Mouse (Mus musculus): Measurements from ENCODE around the gene Rwdd2a.
A peak's percentile ranks its signal among the peaks of the same experiment; 100 is the strongest.

The Rwdd2a gene

DNA sequence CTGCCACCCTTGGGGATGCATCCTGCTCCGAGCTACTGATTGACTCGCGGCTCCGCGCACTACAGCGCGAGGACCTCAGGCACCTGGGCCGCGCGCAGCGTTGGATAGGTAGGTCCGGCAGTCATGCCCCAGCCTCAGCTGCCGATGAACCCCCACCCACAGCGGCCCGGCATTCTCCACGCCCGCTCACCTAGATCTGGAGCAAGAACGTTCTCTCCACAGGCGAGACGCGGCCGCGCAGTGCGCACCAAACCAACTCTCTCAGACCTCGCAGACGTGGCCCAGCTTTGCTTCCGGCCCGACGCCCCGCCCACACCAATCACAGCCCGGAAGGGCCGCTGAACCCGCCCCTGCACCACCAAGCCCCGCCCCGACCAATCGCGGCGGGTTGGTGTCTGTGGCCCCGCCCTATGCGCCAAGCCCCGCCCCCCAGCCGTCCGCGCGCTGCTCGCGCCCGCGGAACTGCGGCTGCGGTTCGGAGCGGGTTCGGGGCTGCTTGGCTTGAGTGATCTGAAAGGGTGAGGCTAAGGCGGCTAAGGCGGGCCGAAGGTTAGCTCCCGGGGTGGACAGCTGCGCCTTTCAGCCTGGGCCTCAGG is at the start of gene Rwdd2a, which contains the start of gene Pgm3:
Gene Rwdd2a (plus strand): TSS at position 452 of the 596 bp plus-strand sequence.
Gene Pgm3 (minus strand): TSS at position 303 of the 596 bp plus-strand sequence.
- DNase-seq (ENCODE audit: low spot score in 2 of 2), result peak; percentile 95 to 96

DNA sequence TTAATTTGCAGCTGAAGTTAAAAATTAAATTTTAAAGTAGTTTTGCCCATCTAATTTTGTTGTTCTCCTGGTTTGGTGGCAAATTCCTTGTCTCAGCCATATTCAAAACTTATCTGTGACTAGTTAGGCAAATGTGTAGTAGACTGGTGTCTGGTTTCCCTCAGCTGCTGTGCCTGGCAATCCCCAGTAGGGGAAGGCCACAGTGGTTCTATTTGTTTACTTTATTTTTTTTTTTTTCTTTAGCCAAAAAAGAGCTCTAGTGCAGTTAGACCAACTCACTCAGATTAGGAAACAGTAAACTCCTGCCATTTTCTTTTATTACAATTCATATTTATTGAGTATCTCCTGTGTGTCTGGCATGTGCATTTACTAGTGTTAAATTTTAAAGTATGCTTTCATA is 49.5 kb upstream of the Rwdd2a start:
- no peak for DNase-seq (ENCODE audit: low spot score in 2 of 2)

DNA sequence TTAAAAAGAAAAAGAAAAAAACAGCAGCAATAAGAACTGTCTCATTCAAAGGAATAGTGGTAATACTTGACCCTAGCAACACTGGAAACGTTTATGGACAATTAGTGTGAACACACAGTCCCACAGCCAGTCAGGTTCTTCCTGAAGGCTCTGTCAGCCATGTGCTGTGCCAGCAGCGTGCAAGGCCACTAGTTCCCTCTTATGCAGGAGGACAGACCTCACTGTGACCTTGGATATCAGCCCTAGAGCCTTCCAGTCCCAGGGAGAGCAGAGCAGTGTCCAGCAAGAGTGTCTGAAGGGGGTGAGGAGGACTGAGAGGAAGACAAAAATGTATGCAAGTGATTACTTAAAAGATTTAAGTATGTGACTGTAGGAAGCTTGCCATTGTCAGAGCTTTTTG is 46.2 kb upstream of the Rwdd2a start:
- no peak for DNase-seq (ENCODE audit: low spot score in 2 of 2)

DNA sequence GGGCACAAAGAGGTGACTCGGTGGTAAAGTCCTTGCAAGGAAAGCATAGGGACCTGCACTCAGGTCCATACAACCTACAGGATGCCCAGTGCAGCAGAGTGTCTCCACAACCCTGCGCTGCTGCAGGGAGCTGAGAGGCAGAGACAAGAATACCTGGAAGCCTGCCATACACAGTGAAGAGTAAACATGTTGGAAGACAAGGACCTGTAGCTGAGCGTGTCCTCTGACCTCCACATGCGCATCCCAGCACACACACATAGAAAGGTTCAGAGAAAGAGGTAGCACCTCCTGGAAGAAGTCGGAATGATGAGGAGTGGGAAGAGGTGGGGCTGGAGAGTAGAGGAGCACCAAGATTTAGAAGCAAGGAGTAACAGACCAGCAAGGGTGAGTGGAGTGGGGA is 37.7 kb upstream of the Rwdd2a start:
- no peak for DNase-seq (ENCODE audit: low spot score in 2 of 2)

DNA sequence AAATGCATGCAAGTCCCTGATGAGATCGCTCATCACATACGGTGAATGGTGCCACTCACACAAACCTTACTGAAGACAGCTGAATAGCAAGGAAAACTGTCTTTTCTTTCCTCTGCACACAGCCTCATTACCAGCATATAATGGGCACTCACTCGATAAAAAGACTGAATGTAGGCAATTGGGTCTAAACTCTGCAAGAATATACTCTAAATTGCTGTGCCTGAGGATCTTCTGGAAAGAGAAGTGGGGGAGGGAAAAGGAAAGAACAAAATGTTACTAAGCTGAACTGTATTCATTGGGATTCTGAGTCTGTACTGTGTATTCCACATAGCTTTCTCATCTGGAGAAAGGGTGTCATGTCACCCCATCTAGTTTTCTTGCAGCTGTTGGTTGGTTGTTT is 28.3 kb upstream of the Rwdd2a start:
- no peak for DNase-seq (ENCODE audit: low spot score in 2 of 2)

DNA sequence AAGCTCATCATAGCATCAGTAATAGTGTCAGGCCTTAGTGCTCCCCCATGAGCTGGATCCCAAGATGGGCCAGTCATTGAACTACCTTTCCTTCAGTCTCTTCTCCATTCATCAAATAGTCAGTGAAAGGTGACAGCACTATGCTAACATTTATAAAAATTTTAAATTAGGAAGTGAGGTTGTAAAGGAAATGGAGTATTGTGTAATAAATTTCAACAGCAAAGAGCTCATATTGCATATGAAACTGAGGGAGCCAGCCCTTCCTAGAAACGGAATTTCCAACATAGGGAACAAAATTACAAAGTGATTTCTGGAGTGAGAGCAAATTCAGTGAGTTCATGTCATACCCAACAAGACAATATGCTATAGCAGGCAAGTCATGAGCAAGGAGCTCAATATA is 27.2 kb upstream of the Rwdd2a start:
- no peak for DNase-seq (ENCODE audit: low spot score in 2 of 2)

DNA sequence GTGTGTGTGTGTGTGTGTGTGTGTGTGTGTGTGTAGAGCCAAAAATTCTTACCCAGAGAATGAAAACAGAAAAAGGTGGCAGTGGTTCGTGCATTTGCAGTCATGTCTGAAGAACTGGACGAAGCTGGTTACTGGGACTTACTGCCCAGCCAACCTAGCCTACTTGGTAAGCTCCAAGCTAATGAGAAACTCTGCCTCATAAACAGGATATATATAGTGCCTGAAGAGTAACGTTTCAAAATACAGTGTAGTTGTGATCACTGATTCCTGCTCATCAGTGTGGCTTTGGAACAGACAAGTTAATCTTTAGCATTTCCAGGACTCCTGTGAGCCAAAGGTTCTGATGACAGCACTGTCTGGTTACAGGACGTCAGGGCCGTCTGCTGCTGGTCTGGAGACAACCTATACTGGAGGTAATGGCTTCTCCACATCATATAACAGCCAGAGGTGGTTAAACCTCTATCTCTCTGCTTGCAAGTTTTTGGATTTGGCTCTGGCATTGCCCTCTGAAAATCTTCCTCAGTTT is 22.1 kb upstream of the Rwdd2a start:
- no peak for DNase-seq (ENCODE audit: low spot score in 2 of 2)

DNA sequence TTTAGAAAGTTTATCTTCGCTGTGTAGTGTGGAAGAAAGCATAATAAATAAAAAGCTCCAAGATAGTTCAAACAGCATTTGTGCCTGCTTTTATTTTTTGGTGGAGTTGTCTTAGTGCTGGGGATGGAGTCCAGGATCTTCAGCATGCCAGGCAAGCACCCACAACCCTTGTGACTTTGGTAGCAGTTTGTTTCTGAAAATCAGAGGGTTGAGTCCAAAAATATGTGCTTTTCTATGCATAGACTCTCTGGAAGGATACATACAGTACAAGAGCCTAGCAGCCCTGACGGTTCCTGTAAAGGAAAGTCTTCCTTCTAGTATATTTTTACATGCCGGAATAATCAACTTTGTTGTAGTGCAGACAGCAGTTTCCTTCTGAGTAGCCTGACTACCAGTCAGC is 21.1 kb upstream of the Rwdd2a start:
- DNase-seq (ENCODE audit: low spot score in 2 of 2), result no peak

DNA sequence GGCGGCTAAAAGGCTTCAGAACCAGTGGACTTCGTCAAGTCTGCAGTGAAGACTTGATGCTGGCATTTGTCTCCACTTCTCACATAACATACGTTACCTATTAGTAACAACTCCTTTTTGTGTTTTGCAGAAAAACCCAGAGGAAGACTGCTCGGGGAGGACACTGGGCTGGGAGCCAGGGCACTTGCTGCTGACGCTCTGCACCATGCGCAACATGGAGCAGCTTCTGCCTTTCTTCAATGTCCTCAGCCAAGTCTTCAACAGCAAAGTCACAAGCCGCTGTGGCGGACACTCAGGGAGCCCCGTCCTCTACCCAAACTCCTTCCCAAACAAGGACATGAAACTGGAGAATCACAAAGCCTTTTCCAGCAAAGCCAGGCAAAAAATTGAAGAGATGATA is 17.9 kb upstream of the Rwdd2a start:
- no peak for DNase-seq (ENCODE audit: low spot score in 2 of 2)

DNA sequence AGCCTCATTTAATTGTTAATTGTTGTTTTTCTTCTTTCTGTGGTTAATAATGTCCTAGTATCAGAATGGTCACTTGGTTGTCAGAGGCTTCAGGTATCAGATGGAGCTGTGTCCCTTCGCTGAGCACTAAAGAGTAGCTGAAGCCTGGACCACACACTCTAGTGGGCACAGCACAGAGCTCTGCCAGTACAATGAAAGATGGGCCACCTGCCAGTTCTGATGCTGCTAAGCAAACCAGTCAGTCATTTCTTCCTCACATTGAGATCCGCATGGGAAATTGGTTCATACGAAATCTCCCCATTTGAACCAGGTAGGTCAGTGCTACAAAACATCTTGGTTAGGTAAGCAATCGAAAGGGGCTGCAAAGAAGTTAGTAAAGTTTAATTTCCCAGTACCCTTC is 17.1 kb upstream of the Rwdd2a start:
- no peak for DNase-seq (ENCODE audit: low spot score in 2 of 2)

DNA sequence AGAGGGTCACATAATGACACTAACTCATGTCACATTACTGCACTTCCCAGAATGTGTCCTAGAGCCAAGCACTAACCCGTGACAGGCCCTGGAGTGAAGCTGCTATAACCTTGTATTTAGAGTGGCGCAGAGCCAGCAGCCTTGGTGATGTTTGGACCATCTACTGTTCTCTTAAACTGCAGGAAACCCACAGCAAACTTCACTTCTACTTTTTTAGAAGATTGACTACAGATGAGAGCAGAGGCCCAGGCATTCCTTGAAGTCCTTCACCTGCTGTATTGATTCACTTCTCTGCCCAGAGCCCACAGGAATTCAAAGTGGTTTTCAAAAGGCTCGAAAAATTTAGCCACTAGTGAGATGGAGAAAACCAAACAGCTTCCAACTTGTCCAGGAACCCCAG is 11.2 kb upstream of the Rwdd2a start:
- no peak for DNase-seq (ENCODE audit: low spot score in 2 of 2)

DNA sequence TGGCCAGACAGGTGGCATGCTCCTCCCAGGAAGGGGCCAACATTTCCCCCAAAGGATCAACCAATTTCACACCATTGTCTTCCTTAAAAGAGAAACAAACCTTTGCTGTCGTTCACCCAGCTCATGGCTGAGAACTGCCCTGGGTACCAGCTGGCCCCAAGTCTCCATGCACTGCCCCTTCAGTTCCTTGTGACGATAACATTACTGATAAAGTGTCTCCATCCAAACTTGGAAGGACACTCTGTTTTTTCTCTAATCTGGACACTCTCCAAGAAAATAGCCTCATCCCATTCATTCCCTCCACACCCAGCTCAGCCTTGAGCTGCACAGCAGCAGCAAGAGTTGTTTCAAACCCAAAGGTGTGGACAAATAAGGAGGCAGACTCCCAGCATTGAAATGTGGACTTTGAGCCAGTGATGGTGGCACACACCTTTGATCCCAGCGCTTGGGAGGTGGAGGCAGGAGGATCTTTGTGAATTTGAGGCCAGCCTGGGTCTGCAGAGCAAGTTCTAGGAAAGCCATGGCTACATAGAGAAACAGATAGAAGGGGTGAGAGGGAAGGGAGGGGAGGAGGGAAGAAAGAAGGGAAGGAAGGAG is 2.4 kb upstream of the Rwdd2a start:
- DNase-seq (ENCODE audit: low spot score in 2 of 2), result no peak

DNA sequence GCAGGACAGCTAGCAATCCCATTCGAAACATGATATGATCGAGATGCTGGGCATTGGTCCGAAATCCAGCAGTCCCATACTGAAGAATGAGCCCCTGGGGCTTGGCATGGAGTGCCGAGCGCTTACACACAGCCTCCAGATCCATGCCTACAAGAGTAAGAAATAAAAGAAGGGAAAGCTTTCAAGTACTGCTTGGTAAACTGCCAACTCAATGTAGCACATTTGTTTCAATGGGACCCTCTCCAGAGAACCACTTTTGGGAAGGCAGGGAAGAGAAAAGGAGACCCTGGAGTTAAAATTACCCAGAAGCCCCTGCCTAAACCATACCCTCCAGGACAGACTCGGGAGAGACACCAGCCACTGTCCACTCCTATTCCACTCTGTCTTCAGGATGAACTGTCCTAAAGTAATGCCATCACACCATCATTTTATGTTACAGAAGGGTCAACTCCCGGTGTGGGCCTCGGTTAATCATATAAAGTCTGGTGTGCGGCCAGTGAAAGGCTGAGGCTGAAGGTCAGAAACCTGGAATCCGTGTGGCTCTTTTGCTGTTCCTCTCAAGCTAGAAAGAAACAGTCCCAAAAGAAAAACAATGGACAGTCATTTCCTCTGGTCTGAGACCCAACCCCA is 1.4 kb upstream of the Rwdd2a start:
- DNase-seq (ENCODE audit: low spot score in 2 of 2), result no peak

DNA sequence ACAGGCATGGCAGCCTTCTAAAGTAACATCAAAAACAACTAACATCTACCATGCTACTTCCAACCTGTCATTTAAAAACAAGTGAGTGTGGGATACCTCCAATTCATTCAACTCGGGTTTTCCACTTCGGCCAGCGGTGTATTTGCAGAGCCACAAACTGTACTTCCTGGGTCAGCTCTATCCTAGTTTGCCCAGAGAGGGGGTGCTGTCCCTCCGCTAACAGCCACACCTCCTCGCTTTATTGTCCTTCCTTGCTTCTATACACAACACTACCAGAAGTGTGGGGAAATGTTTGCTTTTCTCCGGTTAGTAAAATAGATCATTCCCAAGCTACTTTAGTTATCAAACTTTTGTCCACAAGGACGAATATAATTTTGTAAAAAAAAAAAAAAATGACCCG is 845 bp upstream of the Rwdd2a start:
- no peak for DNase-seq (ENCODE audit: low spot score in 2 of 2)

DNA sequence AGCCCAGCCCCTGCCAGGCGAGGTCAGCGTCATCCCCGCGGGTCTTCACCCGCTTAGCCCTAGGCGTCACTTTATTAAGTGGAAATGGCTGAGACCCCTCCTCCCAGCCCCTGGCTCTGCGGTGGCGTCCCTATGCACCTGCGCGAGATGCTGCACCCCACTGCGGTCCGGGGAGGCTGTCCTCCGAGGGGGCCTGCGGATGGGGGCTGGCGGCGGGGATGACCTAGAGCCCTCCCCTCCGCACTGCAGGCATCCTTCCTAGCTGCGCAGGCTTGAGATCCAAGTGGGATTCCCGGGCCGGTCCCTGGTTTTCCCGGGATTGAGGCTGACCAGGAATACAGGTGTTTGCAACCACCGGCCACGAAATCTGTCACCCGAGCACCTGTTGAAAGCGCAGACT is 405 bp downstream of the Rwdd2a start:
- peak in 1 of 2 experiments; percentile 14 for DNase-seq (ENCODE audit: low spot score in 2 of 2)

DNA sequence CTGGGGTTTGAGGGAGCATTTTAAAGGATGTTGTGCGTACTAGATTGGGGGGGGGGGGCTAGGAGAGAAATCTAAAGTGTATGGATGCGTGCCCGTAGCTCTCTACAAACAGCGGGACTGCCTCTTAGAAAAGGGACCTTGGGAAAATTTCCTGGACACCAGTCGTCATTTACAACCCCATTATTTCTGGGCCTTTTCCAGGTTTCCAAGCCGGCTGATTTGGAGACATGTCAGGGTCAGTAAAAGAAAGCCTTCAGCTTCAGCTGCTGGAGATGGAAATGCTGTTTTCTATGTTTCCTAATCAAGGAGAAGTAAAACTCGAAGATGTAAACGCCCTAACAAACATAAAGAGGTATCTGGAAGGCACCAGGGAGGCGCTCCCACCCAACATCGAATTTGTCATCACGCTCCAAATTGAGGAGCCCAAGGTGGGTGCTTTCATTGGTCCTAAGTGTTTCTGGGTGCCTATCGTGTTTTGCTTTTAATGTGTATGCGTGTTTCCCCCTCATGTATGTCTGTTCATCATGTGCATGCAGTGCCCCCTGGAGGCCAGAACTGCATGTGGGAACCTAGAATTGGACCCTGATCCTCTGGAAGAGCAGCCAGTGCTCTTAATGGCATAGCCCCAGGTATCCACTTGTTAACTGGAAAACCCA is 973 bp downstream of the Rwdd2a start:
- peak; percentile 54 to 71 for DNase-seq (ENCODE audit: low spot score in 2 of 2)

DNA sequence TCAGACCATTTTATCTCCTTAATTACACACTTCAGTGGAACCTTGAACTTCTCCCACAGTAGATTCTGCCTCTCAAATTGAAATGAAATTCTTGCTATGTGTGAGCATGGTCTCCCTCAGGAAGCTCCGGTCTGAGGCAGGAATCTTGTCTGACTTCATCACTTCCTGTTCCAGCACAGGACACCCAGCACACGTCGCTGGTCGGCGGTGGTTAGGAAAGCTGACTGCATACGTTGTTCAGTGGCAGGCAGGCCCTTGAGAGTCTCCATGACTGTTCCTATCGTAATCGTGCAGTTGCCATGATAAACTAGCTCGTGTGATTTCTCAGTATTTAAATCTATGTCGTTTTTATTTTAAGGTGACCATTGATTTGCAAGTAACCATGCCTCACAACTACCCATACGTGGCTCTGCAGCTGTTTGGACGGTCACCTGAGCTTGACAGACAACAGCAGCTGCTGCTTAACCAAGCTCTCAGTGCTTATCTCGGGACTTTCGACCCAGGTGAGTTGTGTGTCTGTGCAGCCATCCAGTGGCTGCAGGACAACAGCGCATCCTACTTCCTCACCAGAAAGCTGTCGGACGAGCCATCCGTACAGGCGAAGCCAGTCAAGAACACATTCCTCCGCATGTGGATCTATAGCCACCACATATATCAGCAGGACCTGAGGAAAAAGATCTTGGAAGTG is 2.0 kb downstream of the Rwdd2a start:
- no peak for DNase-seq (ENCODE audit: low spot score in 2 of 2)

DNA sequence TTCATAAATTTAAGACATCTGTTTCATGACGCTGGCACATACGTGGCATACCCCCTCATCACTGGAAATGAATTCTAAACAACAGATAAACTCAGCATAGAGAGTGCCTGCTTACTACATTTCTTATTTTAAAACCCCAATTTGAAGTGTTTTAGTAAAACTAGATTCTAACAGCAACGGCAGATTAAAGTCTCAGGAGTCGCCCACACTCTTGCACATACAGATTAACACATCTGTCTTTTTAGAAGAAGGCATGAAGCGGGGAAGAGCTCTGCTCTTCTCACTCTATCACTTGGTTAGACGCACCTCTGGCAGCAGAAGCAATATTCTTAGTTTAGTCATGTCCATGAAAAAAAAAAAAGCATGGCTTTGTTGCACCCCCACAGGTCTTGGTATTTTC is 3.4 kb downstream of the Rwdd2a start:
- no peak for DNase-seq (ENCODE audit: low spot score in 2 of 2)

DNA sequence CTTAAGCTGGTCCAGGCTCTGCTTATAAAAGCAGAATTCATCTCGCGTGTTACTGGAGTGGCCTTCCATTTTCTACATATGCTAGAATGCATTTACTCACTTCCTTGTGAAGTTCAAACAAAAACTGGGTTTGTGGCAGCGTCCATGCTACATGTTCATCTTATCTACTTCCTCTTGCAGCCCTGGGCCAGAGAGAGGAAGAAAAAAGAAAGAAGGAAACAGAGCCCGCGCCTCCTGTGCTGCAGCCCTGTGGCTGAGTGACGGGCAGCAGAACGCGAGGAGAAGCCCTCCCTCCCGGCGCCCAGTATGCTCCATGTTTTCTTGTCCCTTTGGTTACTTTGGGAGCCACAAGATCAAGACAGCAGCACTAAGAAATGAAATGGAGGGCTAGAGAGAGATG is 7.9 kb downstream of the Rwdd2a start:
- no peak for DNase-seq (ENCODE audit: low spot score in 2 of 2)

DNA sequence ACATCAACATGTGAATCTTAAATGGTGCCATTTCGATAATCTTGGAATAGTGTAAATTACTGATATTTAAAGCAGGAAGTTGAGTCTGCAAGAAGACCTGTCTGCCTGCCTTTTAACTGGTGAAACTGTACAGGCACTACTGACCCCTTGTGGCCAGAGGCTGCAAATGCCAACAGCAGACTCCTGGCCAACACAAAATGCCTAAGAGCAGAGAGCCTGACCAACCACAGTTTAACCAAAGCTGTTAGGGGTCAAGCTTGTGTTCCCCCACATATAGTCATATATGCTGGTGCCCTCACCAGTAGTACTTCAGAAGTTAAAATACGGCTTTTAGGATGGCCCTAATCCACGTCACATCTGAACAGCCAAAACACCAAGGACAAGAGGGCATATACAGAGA is 11.9 kb downstream of the Rwdd2a start:
- DNase-seq (ENCODE audit: low spot score in 2 of 2), result peak; percentile 50 to 66

DNA sequence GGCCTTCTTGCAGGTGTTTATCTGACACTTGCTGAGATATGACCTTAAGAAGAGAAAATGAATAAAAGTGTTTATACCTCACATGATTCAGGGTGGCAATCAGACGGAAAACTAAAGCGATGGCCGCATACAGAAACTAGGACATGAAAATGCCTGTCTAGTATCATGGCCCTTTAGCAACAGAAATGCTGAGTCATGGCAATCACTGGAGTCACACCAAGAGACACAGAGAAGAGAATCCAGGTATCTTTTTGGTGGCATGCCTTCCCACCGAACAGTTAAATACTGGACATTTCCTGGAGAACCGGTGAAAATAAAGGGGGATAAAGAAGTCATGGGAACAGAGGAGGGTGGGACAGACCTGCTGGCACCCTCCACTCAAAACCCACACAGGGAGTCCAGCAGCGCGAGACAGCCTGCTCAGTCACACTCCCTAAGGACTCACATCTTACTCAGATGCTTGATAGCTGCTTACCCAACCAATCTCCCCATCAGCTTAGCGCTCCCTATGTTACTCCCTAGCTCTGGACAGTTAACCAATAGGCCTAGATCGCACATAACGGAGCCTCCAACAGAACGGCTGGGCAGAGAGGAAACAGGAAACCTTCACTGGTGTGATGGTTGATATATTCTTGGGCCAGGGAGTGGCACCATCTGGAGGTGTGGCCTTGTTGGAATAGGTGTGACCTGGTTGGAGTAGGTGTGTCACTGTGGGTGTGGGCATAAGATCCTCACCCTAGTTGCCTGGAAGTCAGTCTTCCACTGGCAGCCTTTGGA is 15.4 kb downstream of the Rwdd2a start:
- no peak for DNase-seq (ENCODE audit: low spot score in 2 of 2)

All from urinary bladder, postnatal 36 days (tissue).